Mouse (Mus musculus) heart, postnatal 0 days (tissue): Measurements from ENCODE around the gene Itpr1.

ENCODE experiments used
- CTCF ChIP-seq: IDR thresholded peaks from 2 replicates; pipeline ENCODE4 v1.5.1; 2016; ENCODE audit warnings: antibody characterized with exemption, control low read depth, low read depth
- EP300 ChIP-seq: IDR thresholded peaks from 2 replicates; pipeline ENCODE4 v1.6.1; 2016; ENCODE audit warnings: antibody characterized with exemption, low read depth

DNA sequence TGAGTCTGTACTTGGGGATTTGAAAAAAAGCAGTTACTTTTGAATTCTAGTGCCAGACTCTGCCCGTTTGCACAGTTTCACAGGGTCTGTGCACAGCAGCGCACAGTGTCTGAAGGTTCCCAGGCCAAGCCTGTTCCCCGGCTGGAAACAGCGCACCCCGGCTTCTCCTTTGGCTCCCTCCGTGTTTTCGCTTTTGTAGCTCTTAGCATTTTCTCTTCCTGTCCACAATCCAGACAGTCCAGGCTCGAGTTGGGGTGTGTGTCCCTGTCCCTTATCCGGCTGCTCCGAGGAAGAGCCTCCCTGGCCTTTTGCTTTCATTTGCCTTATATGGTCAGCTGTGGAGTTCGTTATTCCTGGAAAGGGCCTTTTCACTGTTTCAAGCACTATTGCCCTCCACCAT, 93.3 kb downstream of the Itpr1 start:
- TF ChIP-seq CTCF: no peak
- no peak for TF ChIP-seq EP300
